Mouse (Mus musculus): ENCODE results near the gene Zfp784. TPM values are rescaled to one million over a fixed set of nuclear protein-coding genes. Genes with fewer than 3 reads are reported as not detected.

Zfp784 gene
- polyA plus RNA-seq, 1 experiment from 2014 or later: 4.9 TPM

- Histone ChIP-seq H3K9me3 (no peaks in the 10 kb centered on the region), H3K27me3 (no peaks in the 10 kb centered on the region), H3K4me2 (peak within 1 kb of the TSS; percentile 84), H3K36me3 (peaks cover 19% of the 10 kb centered on the region), H3K27ac (peak within 1 kb of the TSS; percentile 79), H3K4me1 (peaks cover 22% of the 10 kb centered on the region), H3K9ac (peak within 1 kb of the TSS; percentile 68), H3K4me3 (peak within 1 kb of the TSS; percentile 69)
- 6% methylated on average over 11 of the region's 26 CpGs for WGBS
- peak; percentile 87 for ATAC-seq (ENCODE audit: borderline replicate concordance, extremely low read depth, low FRiP score, low TSS enrichment)
These were observed 42.0 kb downstream of the Zfp784 start, which contains the start of gene Zfp579 for GRCm38 (mm10) chr7:4996003-4996895. Gene Zfp579 (minus strand): TSS chr7:4996158.

- Histone ChIP-seq H3K36me3 (peaks cover 19% of the 10 kb centered on the region), H3K4me2 (peak overlapping the region; percentile 84), H3K9ac (peak overlapping the region; percentile 68), H3K4me1 (peaks cover 22% of the 10 kb centered on the region), H3K9me3 (no peaks in the 10 kb centered on the region), H3K27me3 (no peaks in the 10 kb centered on the region), H3K4me3 (peak overlapping the region; percentile 69), H3K27ac (peak overlapping the region; percentile 79)
- WGBS: 5% methylated on average over 19 of the region's 19 CpGs
- ATAC-seq (ENCODE audit: borderline replicate concordance, extremely low read depth, low FRiP score, low TSS enrichment): no peak; the same call in none of the 2 replicates
These were observed 42.8 kb downstream of the Zfp784 start for GRCm38 (mm10) chr7:4995268-4996002.

GRCm38 (mm10) chr7:4993999-4994788, 44.1 kb downstream of the Zfp784 start:
- Histone ChIP-seq H3K9me3 (no peaks in the 10 kb centered on the region), H3K4me2 (peak overlapping the region; percentile 84), H3K27me3 (no peaks in the 10 kb centered on the region), H3K4me3 (no peak overlapping the region), H3K4me1 (peaks cover 22% of the 10 kb centered on the region), H3K36me3 (peaks cover 19% of the 10 kb centered on the region), H3K27ac (no peak overlapping the region), H3K9ac (no peak overlapping the region)
- 57% methylated on average over 59 of the region's 59 CpGs for WGBS
- no peak for ATAC-seq (ENCODE audit: borderline replicate concordance, extremely low read depth, low FRiP score, low TSS enrichment)

GRCm38 (mm10) chr7:4993347-4993998, 44.8 kb downstream of the Zfp784 start:
- H3K27me3 ChIP-seq: no peaks in the 10 kb centered on the region
- H3K4me2 ChIP-seq: no peak overlapping the region
- H3K9ac ChIP-seq: no peak overlapping the region
- H3K9me3 ChIP-seq: no peaks in the 10 kb centered on the region
- peaks cover 19% of the 10 kb centered on the region for H3K36me3 ChIP-seq
- peaks cover 22% of the 10 kb centered on the region for H3K4me1 ChIP-seq
- WGBS: 47% methylated on average over 55 of the region's 55 CpGs
- no peak overlapping the region for H3K4me3 ChIP-seq
- ATAC-seq (ENCODE audit: borderline replicate concordance, extremely low read depth, low FRiP score, low TSS enrichment): no peak
- H3K27ac ChIP-seq: no peak overlapping the region

- ATAC-seq (ENCODE audit: borderline replicate concordance, extremely low read depth, low FRiP score, low TSS enrichment): 0 out of 2 replicates have a peak, but pooled peaks have one; percentile 46
- Histone ChIP-seq H3K27me3 (no peaks in the 10 kb centered on the region), H3K4me2 (no peak overlapping the region), H3K9me3 (no peaks in the 10 kb centered on the region), H3K4me1 (no peaks in the 10 kb centered on the region), H3K27ac (no peak overlapping the region), H3K9ac (no peak overlapping the region), H3K36me3 (peaks cover 12% of the 10 kb centered on the region), H3K4me3 (no peak overlapping the region)
- WGBS: 45% methylated on average over 2 of the region's 2 CpGs
These were observed 50.0 kb downstream of the Zfp784 start for GRCm38 (mm10) chr7:4988250-4988649.

Other genes starting within 250 kb of the Zfp784 start
- 20.8 and 21.4 TPM in 2 replicates for gene Tmem238, start 248.8 kb downstream of the Zfp784 start, polyA plus RNA-seq (2015; fragmentation: Nextera tagmentation; extraction: Ambion mirVana)
- gene Rpl28, start 245.6 kb downstream of the Zfp784 start, polyA plus RNA-seq (2015; fragmentation: Nextera tagmentation; extraction: Ambion mirVana): 314 and 334 TPM in 2 replicates
- 409 and 411 TPM in 2 replicates for gene Ube2s, start 225.9 kb downstream of the Zfp784 start, polyA plus RNA-seq (2015; fragmentation: Nextera tagmentation; extraction: Ambion mirVana)
- 0.94 and 1.3 TPM in 2 replicates for gene Shisa7, start 193.8 kb downstream of the Zfp784 start, polyA plus RNA-seq (2015; fragmentation: Nextera tagmentation; extraction: Ambion mirVana)
- 10.6 and 12.3 TPM in 2 replicates for gene Isoc2b, start 168.2 kb downstream of the Zfp784 start, polyA plus RNA-seq (2015; fragmentation: Nextera tagmentation; extraction: Ambion mirVana)
- 0.63 and 0.81 TPM in 2 replicates for gene Isoc2a, start 161.3 kb downstream of the Zfp784 start, polyA plus RNA-seq (2015; fragmentation: Nextera tagmentation; extraction: Ambion mirVana)
- gene Gm36210, start 131.9 kb downstream of the Zfp784 start, polyA plus RNA-seq (2015; fragmentation: Nextera tagmentation; extraction: Ambion mirVana): 0.16 TPM in 1 of 2 replicates, not detected in the other
- 3.2 and 3.4 TPM in 2 replicates for gene Zfp628, start 123.2 kb downstream of the Zfp784 start, polyA plus RNA-seq (2015; fragmentation: Nextera tagmentation; extraction: Ambion mirVana)
- gene Nat14, start 116.4 kb downstream of the Zfp784 start, polyA plus RNA-seq (2015; fragmentation: Nextera tagmentation; extraction: Ambion mirVana): 2.8 and 3.7 TPM in 2 replicates
- 1.6 and 2.2 TPM in 2 replicates for gene Ssc5d, start 112.7 kb downstream of the Zfp784 start, polyA plus RNA-seq (2015; fragmentation: Nextera tagmentation; extraction: Ambion mirVana)
- gene Sbk2, start 74.0 kb downstream of the Zfp784 start, polyA plus RNA-seq (2015; fragmentation: Nextera tagmentation; extraction: Ambion mirVana): 0.39 and 1.2 TPM in 2 replicates
- 0.52 and 0.77 TPM in 2 replicates for gene Sbk3, start 67.3 kb downstream of the Zfp784 start, polyA plus RNA-seq (2015; fragmentation: Nextera tagmentation; extraction: Ambion mirVana)
- 31.5 and 32.0 TPM in 2 replicates for gene Zfp579, start 42.3 kb downstream of the Zfp784 start, polyA plus RNA-seq (2015; fragmentation: Nextera tagmentation; extraction: Ambion mirVana)
- gene Zfp524, start 24.0 kb downstream of the Zfp784 start, polyA plus RNA-seq (2015; fragmentation: Nextera tagmentation; extraction: Ambion mirVana): 15.8 TPM in 2 replicates
- 45.5 and 47.3 TPM in 2 replicates for gene Fiz1, start 23.7 kb downstream of the Zfp784 start, polyA plus RNA-seq (2015; fragmentation: Nextera tagmentation; extraction: Ambion mirVana)
- gene Gm44973, start 22.9 kb downstream of the Zfp784 start, polyA plus RNA-seq (2015; fragmentation: Nextera tagmentation; extraction: Ambion mirVana): 1.2 TPM in 1 of 2 replicates, not detected in the other
- 6.4 and 6.7 TPM in 2 replicates for gene Zfp865, start 18.1 kb downstream of the Zfp784 start, polyA plus RNA-seq (2015; fragmentation: Nextera tagmentation; extraction: Ambion mirVana)
- 7.0 and 7.6 TPM in 2 replicates for gene Ccdc106, start 17.9 kb downstream of the Zfp784 start, polyA plus RNA-seq (2015; fragmentation: Nextera tagmentation; extraction: Ambion mirVana)
- gene 4632433K11Rik, start 4.3 kb downstream of the Zfp784 start, polyA plus RNA-seq (2015; fragmentation: Nextera tagmentation; extraction: Ambion mirVana): not detected in 2 replicates
- 29.2 and 30.0 TPM in 2 replicates for gene Zfp580, start 13.1 kb upstream of the Zfp784 start, polyA plus RNA-seq (2015; fragmentation: Nextera tagmentation; extraction: Ambion mirVana)
- gene U2af2, start 23.7 kb upstream of the Zfp784 start, polyA plus RNA-seq (2015; fragmentation: Nextera tagmentation; extraction: Ambion mirVana): 147 and 150 TPM in 2 replicates
- gene Epn1, start 41.8 kb upstream of the Zfp784 start, polyA plus RNA-seq (2015; fragmentation: Nextera tagmentation; extraction: Ambion mirVana): 55.1 and 60.5 TPM in 2 replicates
- gene Rfpl4, start 78.5 kb upstream of the Zfp784 start, polyA plus RNA-seq (2015; fragmentation: Nextera tagmentation; extraction: Ambion mirVana): not detected in 2 replicates
- 0.47 and 0.64 TPM in 2 replicates for gene Rasl2-9, start 87.5 kb upstream of the Zfp784 start, polyA plus RNA-seq (2015; fragmentation: Nextera tagmentation; extraction: Ambion mirVana)
- not detected in 2 replicates for gene Vmn1r55, start 111.2 kb upstream of the Zfp784 start, polyA plus RNA-seq (2015; fragmentation: Nextera tagmentation; extraction: Ambion mirVana)
- gene Vmn1r56, start 158.3 kb upstream of the Zfp784 start, polyA plus RNA-seq (2015; fragmentation: Nextera tagmentation; extraction: Ambion mirVana): not detected in 2 replicates
- gene Vmn1r57, start 180.0 kb upstream of the Zfp784 start, polyA plus RNA-seq (2015; fragmentation: Nextera tagmentation; extraction: Ambion mirVana): not detected in 2 replicates